9 mouse cellular contexts compared by ENCODE assay signal in genomic region chr1:87766233-87766632, GRCm38 (mm10). TPM values are rescaled to one million over a fixed set of nuclear protein-coding genes. Genes with fewer than 3 reads are reported as not detected.
DNase-seq lines count a peak whose midpoint lies in the region; ATAC-seq and TF ChIP-seq lines count a peak whose summit lies in the region.
"Had no signal": no experiment of that assay in that cellular context is flagged by ENCODE, and none has a peak within 500 bp of the region (broad histone marks: within the 10 kb centered on the region; RNA-seq: fewer than 3 reads in every experiment).

No protein-coding gene starts in this region.

- no peak overlapping the region for H3K4me2 ChIP-seq in kidney, embryonic 14.5 days (replicated peaks; ENCODE audit: low read depth, low read length)

- H3K4me3 ChIP-seq in kidney, embryonic 14.5 days (ENCODE audit: low read length), result no peak overlapping the region
- H3K4me3 ChIP-seq in G1E (ENCODE audit: low read depth, low read length), result no peak overlapping the region
- H3K4me3 ChIP-seq in cortical plate, adult 2 months (ENCODE audit: insufficient read depth, low read length), result no peak overlapping the region

- no peaks in the 10 kb centered on the region for H3K4me1 ChIP-seq in kidney, embryonic 14.5 days (ENCODE audit: control insufficient read depth, insufficient read depth, low read length)
- H3K4me1 ChIP-seq in G1E (ENCODE audit: insufficient read depth, low read depth, low read length), result peaks cover 40% of the 10 kb centered on the region
- H3K4me1 ChIP-seq in cortical plate, adult 2 months (ENCODE audit: control insufficient read depth, insufficient read depth, low read length), result no peaks in the 10 kb centered on the region

- H3K27ac ChIP-seq in kidney, embryonic 14.5 days (ENCODE audit: low read depth, low read length), result no peak overlapping the region
- no peak overlapping the region for H3K27ac ChIP-seq in cortical plate, adult 2 months (ENCODE audit: insufficient read depth, low read length)
- H3K27ac ChIP-seq: macrophage had no signal

- no peak for TF ChIP-seq POLR2A in cortical plate, adult 2 months (IDR thresholded peaks at IDR 0.05; ENCODE audit: extremely low read depth, insufficient read depth, low read length)

- H3K9me3 ChIP-seq in kidney, embryonic 14.5 days (ENCODE audit: control insufficient read depth, low read length), result no peaks in the 10 kb centered on the region
- no peaks in the 10 kb centered on the region for H3K9me3 ChIP-seq in G1E (replicated peaks)

- TF ChIP-seq CTCF in G1E (IDR thresholded peaks at IDR 0.05; ENCODE audit: low read depth, low read length), result peak; percentile 95
- TF ChIP-seq CTCF in cortical plate, adult 2 months (IDR thresholded peaks at IDR 0.05; ENCODE audit: extremely low read depth, insufficient read depth, low read length), result peak; percentile 63

- DNase-seq in kidney, adult 9 months, result peak; percentile 35
- peak; percentile 28 for DNase-seq in G1E (ENCODE audit: low spot score)
- DNase-seq in natural killer cell, adult 2 months (ENCODE audit: low spot score in 2 of 2), result peak; percentile 20 to 50
- DNase-seq in right cerebral cortex, postnatal 4 days, result no peak
- no peak for DNase-seq in urinary bladder, postnatal 4 days (ENCODE audit: low spot score in 2 of 2)

- 93% methylated on average over 3 of the region's 3 CpGs for WGBS in kidney, embryonic 14.5 days

- no peaks in the 10 kb centered on the region for H3K27me3 ChIP-seq in kidney, embryonic 14.5 days (ENCODE audit: control insufficient read depth, insufficient read depth, low read length)
- no peaks in the 10 kb centered on the region for H3K27me3 ChIP-seq in G1E (ENCODE audit: insufficient read depth, low read length)

- no peak for ATAC-seq in kidney, embryonic 14.5 days (ENCODE audit: low FRiP score, low TSS enrichment)
- ATAC-seq in G1E (ENCODE audit: extremely low read depth, insufficient number of reproducible peaks, low FRiP score, poor library complexity, severe bottlenecking), result 0 out of 2 replicates have a peak, but pooled peaks have one; percentile 46
- no peak for ATAC-seq in frontal cortex, adult (ENCODE audit: low TSS enrichment)

- no peak overlapping the region for H3K9ac ChIP-seq in kidney, embryonic 14.5 days (ENCODE audit: low read depth, low read length)

- peaks cover 91% of the 10 kb centered on the region for H3K36me3 ChIP-seq in kidney, embryonic 14.5 days (ENCODE audit: control insufficient read depth, insufficient read depth, low read length)
- peaks cover 98% of the 10 kb centered on the region for H3K36me3 ChIP-seq in G1E (replicated peaks)

RNA-seq across cellular contexts. Expression of gene Atg16l1, which starts 10.6 kb away (rescaled TPM):
- 23.7 and 33.1 TPM in 2 replicates for polyA plus RNA-seq in kidney, embryonic 14.5 days (2014; fragmentation: Nextera tagmentation; extraction: Ambion mirVana)
- total RNA-seq in G1E (2014; fragmentation: Nextera tagmentation) (48.1 and 66.2 TPM in 2 replicates), G1E (2017) (72.0 and 82.2 TPM in 2 replicates)
- polyA plus RNA-seq in G1E (2012), result 6.6 and 10.3 TPM in 2 replicates
- 76.2 and 79.2 TPM in 2 replicates for polyA plus RNA-seq in cortical plate, adult 2 months (2012; rRNA removed)

RNA-seq across cellular contexts. Expression of gene Sag, which starts 37.2 kb away (rescaled TPM):
- 2.6 and 3.7 TPM in 2 replicates for polyA plus RNA-seq in kidney, embryonic 14.5 days (2014; fragmentation: Nextera tagmentation; extraction: Ambion mirVana)
- total RNA-seq in G1E (2014; fragmentation: Nextera tagmentation) (0.19 TPM in 1 of 2 replicates, not detected in the other), G1E (2017) (0.82 and 1.0 TPM in 2 replicates)
- polyA plus RNA-seq in G1E (2012), result not detected in 2 replicates
- polyA plus RNA-seq in cortical plate, adult 2 months (2012; rRNA removed), result 2.2 and 3.0 TPM in 2 replicates

Comparison
In these comparisons a context has a peak if more than half of its experiments do, and no peak if none do; other contexts are left out.
1. DNase-seq: peak in kidney, adult 9 months (single experiment), G1E (single experiment) and natural killer cell, adult 2 months (2 of 2); none in right cerebral cortex, postnatal 4 days (single experiment) and urinary bladder, postnatal 4 days (0 of 2).